Mouse (Mus musculus): ENCODE measurements around the gene Plxna3.
A peak's percentile ranks its signal among the peaks of the same experiment; 100 is the strongest.
"Not testable (repeated sequence)": the region's sequence is repeated elsewhere in the genome, so short reads cannot be mapped to it uniquely, and the experiment has no call there.

Gene Plxna3

DNA sequence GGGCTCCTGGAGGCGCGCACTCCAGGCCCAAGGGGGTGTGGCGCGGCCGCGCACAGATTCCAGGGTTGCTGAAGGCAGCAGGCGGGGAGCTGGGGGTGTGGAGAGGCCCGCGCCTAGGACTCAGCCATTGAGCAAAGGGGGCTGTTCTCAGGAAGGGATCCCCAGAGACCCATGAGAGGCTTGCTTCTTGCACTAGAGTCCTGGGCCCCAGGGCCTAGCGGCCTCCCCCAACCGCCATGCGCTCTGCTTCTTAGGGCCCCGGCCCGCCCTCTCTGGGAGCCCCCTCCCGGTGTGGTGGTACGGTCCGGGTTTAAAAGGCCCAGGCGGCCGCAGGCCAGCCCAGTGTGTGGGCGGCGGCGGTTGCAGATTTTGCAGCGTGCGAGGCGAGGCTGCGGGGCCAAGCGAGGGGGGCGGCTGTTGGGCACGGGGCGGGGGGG, at the start of gene Plxna3:
Gene Plxna3, plus strand, starts transcription at position 342 of the 437 bp plus-strand sequence.
- DNase-seq (ENCODE audit: low spot score): peak; percentile 38

DNA sequence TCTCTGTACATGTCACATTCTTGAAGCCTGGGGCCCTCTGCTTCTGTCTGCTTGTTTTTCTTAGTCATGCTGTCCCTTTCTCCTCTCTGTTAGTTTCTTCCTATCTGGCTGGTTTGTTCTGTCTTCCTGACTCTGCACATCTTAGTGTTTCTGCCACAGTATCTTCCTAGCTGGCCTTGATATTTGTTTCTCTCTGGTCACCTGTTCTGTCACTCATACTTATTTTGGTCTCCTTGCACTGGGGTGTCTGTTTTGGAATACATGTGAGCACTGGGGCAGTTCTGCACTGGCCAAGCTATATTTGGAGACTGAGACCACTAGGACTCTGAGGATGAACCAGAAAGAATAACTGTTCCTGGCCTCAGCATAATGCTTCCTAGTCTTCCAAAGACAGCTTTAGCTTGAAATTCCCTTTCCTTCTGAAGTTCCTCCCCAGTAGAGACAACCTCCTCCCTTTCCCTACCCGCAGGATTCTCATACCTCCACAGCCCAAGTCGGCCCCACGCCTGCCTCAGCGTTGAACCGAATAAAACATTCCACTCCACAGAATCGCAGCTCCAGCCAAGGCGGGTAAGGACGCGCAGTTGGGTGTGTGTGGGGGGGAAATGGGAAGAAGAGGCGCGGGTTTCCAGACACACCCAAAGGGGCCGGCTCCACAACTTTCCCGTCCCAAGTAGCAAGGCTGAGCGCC, 47.7 kb upstream of the Plxna3 start:
- DNase-seq (ENCODE audit: low spot score): no peak

DNA sequence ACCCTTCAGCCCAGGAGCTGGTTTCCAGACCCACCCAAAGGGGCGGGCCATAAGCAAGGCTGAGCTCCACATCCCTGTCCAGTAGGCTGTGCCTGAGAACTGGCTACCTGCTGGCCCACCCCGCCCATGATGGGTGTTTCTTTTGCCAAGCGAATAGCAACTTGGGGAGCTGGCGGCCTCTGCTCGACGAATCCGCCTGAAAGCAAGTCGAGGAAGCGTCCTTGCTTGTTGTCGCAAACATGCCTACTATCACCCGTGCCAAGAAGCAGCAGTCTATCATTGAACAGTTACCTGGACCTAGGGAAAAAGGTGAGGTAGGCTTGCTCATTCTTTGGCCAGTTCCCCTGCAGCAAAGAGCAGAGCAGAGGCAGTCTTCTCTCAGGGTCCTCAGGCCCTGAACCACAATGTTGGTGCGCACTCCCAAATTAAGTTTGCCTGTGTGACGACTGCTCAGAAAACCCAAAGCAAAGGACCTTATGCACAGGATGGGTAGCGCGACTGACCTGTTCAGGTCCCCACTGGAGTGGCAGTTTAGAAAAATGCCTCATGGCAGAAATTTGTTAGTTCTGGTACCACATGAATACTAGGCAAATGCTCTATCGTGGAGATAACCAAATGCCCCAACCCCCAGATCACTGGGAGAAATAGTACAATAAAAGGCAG, 47.0 kb upstream of the Plxna3 start, which contains the start of the genes Taz and Dnase1l1:
Gene Taz, plus strand, starts transcription at position 181 of the 663 bp plus-strand sequence.
Gene Dnase1l1, minus strand, starts transcription at position 606 of the 663 bp plus-strand sequence.
- DNase-seq (ENCODE audit: low spot score): peak; percentile 55

DNA sequence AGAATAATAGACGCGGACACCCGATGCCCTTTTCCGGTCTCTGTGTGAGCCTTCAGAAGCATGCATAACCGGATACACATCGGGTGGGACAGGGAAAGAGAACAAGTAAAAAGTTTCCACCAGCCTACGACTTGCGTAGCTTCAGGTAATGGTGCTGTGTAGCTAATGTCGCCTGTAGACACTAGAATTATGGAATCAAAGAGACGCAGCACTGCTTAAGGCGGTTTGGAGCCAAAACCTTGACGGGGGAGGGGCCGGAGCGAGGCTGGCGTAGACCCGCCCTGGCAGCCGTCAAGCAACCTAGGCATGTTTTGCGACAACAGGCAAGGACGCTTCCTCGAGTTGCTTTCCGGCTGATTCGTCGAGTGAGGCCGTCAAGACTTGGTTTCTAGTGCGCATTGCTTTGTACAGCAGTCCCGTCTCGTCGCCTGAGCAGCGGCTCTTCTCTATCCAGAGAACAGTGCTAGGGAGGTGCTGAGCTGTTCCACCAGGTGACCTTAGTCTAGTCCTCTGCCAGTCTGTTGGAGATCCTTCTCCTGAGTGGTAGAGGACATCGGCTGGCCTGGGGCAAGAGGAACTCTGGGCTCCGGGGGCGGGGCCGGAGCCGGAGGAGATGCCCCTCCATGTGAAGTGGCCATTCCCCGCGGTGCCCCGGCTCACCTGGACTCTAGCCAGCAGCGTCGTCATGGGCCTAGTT, 46.3 kb upstream of the Plxna3 start:
- DNase-seq (ENCODE audit: low spot score): peak; percentile 79

DNA sequence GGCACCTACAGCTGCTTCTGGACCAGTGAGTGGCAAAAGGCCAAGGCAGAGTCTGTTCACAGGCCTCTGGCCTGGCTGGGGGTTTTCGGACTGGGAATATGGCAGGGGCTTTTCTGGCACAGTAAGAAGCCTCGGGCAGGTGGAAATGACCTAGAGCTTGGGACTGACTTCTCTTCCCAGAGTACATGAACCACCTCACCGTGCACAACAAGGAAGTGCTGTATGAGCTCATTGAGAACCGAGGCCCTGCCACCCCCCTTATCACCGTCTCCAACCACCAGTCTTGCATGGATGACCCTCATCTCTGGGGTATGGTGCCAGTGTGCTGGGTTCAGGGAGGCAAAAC, 45.8 kb upstream of the Plxna3 start:
- DNase-seq (ENCODE audit: low spot score): no peak

DNA sequence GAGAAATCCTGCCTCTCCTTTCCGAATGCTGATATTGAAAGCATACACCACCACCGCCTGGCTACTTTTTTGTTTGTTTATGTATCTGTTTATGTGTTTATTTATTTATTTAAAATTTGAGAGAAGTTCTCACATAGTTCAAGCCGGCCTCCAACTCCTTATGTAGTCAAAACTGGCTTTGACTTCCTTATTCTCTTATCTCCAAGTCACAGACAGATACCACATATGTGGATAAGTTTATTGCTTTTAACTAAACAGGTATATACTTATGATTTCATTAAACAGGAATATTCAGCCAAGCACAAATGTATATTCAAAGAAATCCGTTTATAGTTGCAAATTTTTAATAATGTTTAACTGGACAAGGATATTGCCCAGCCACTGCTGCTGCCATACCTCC, 35.4 kb upstream of the Plxna3 start:
- no peak for DNase-seq (ENCODE audit: low spot score)

DNA sequence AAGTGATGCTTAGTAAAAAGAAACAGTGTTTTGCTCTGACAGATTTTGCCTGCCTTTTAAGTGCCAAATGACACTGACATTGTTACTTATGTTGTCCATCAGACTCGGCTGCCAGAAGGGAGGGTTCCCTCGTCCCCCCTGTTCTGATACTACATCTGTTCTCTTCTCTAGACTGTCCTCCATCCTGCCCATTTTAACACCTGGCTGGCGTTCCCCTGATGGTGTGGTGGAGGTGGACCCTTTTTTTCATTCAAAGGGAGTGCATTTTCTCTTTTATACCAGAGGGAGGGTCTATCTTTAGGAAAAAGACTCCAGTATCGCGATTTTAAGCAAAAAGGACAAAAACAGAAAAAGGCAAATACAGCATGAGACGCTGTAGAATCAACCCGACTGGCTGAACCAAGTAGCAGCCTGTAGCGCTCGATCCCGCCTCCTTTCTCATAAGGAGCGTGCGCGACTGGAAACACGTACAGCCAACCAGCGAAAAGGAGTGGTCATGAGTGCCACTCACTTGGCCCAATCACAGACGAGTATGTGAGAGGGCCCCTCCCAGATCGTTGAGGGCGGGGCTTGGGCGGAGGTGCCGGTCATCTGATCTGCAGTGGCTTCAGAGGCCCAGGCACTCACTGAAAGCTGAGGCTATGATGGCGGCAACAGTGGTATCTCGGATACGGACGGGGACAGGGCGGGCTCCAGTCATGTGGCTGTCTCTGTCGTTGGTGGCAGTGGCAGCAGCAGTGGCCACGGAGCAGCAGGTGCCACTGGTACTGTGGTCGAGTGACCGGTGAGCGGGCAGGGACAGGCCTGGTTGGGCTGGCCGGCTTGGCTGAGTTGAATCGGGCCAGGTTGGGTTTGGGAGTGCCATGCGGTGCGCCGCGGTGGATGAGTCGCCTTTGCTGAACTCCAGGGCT, 32.1 kb upstream of the Plxna3 start, which contains the start of gene Atp6ap1:
Gene Atp6ap1, plus strand, starts transcription at position 560 of the 911 bp plus-strand sequence.
- peak; percentile 89 for DNase-seq (ENCODE audit: low spot score)

DNA sequence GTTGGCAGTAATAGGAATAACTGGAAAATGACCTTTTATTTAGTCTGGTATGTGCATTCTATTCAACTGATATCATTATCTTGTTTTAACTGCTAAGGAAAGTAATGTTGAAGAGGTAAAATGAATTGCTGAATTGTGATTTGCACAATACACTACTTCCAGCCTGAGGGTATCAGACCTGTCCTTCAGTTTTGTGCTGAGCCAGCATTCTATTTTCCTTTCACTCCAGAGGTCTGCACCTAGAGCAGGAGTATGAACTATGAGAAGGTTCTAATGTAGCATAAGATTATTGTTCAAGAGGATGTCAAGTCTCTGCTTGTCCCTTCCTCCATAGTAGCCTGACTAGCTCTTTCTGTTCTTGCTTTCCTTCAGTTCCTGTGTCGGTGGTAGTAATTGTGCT, 30.5 kb upstream of the Plxna3 start:
- no peak for DNase-seq (ENCODE audit: low spot score)

DNA sequence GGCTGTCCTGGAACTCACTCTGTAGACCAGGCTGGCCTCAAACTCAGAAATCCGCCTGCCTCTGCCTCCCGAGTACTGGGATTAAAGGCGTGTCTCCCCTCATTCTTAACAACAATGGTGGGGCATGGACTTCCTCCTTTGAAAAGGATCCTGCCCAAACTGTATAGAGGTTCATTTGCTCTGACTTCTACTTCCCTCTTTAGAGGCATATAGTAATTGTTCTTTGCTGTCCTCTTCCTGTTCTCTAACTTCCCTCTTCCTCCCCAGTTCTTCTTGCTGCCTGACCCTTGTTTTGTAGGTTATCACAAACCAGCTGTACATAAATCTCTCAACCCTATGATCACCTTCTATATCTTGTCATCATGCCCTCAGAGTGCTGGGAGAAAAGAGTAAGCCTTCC, 29.1 kb upstream of the Plxna3 start:
- DNase-seq (ENCODE audit: low spot score): no peak

DNA sequence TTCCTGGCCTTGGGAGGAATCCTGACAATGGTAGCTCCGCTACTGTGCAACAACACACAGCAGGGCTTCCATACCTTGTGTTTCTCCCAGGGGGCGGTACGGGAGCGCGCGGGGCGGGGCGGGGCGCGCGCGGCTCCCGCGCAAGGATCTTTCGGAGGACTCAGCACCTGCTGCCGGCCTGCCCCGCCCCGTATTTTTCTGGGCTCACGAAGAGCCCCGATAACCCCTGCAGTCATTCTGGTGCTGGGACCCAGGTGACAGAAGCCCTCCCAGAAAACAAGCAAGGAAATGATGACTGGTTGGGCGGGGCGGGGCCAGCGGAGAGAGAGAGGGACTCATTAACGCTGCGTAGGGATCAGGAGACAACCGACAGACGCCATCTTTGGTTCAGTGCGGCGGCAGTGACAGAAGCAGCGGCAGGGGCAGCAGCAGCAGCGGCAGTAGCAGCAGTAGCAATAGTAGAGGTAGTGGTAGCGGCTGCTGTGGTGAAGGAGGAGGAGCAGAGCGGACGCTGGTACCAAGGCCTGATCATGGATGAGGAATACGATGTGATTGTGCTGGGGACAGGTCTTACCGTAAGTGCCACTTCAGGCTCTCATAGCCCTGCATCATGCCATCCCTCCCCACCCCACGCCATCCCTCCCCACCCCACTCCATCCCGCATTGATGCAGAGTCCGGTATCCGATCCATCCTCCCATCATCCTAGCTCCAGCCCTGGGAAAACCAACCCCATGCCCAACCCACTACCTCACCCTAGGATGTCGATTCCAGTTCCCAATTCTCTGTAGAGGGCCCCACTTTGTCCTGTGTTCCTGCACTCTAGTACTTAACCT, 23.8 kb upstream of the Plxna3 start, which contains the start of gene Gdi1:
Gene Gdi1, plus strand, starts transcription at position 132 of the 834 bp plus-strand sequence.
- DNase-seq (ENCODE audit: low spot score): peak; percentile 75

DNA sequence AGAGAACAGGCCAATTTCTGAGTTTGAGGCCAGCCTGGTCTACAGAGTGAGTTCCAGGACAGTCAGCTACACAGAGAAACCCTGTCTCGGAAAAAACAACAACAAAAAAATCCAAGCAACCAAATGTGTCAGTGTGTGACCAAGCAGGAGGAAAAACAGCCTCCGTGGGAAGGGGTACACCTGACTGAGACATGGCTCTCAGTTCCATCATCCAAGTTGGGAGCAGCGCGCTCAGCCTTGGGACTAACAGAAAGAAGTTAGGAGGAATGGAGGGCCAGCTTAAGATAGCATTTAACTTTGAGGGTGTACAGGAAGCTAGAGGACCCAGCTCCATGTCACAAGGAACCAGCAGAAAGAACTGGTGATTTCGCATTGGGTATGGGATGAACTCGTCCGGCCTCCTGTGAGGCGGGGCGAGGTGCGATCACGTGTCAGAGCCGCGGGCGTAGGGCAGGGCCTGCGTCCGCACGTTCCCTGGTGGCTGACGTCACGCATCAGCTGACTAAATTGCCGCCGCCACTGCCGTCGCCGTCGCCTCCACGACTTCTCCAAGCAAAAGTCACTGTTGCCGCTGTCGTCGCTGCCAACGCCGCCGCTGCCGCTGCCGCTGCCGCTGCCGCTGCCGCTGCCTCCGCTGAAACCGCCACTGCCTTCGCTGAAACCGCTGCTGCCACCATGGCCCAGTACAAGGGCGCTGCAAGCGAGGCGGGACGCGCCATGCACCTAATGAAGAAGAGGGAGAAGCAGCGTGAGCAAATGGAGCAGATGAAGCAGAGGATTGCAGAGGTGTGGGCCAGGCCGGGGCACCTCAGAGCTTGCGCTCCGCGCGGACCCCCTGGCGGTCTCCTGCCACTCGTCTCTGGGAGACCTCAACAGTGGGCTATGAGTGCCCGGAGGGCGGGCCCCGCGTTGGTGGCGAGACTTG, 16.1 kb upstream of the Plxna3 start, which contains the start of gene Fam50a:
Gene Fam50a, plus strand, starts transcription at position 494 of the 925 bp plus-strand sequence.
- DNase-seq (ENCODE audit: low spot score): peak; percentile 78

DNA sequence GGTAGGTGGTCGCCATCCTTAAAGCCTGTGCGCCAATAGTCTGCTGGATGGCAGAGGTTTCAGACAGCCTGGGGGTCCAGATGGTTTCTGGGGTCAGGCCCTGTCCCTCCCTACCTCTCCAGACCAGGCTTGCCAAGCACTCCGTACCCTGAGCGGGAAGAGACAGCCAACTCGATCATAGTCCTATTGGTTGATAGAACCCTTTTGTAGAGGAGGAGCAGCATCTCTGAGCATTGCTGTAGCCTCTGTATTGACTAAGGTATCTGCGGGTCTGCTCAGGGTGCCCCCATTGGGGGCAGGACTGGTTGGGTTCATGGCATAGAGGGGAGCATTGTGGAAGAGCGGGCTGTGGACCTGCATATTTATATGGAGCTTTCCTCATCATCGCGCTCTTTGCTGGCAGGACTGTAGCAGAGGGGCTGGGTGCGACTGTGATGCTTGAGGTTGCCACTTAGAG, 377 bp downstream of the Plxna3 start:
- DNase-seq (ENCODE audit: low spot score): no peak

DNA sequence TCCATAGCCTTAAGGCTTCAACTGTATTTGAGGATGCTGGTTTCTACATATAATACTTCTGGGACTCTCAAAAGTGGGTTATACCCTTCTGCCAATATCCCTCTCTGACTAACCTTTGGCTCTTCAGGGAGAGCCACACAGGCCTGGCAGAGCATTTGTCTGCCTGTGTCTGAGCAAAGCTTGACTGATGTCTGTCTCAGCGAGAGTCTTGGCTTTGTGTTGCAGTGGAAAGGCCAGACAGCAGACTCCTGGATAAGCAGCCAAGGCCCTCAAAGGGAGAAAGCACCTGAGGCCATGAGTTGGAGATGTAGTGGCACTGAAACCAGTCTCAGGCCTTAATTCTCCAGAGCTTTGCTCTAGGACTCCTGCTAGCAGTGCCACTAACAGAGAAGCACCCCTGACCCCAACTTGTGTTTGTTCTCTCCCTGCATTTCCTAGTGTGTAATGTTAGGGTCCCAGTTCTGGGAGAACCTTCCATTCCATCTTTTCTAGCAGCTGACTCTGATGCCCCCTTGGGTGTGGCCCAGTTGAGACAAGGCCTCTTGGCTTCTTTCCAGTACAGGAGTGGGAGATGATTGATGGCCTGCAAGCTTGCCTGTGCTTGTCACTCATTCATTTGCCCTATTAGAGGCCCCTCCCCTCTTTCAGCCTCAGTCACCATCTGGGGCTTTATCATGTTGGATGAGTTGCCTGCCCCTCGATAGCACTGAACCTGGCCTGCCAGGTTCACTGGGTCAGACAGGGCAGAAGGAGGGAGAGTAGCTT, 1.5 kb downstream of the Plxna3 start:
- DNase-seq (ENCODE audit: low spot score): no peak

DNA sequence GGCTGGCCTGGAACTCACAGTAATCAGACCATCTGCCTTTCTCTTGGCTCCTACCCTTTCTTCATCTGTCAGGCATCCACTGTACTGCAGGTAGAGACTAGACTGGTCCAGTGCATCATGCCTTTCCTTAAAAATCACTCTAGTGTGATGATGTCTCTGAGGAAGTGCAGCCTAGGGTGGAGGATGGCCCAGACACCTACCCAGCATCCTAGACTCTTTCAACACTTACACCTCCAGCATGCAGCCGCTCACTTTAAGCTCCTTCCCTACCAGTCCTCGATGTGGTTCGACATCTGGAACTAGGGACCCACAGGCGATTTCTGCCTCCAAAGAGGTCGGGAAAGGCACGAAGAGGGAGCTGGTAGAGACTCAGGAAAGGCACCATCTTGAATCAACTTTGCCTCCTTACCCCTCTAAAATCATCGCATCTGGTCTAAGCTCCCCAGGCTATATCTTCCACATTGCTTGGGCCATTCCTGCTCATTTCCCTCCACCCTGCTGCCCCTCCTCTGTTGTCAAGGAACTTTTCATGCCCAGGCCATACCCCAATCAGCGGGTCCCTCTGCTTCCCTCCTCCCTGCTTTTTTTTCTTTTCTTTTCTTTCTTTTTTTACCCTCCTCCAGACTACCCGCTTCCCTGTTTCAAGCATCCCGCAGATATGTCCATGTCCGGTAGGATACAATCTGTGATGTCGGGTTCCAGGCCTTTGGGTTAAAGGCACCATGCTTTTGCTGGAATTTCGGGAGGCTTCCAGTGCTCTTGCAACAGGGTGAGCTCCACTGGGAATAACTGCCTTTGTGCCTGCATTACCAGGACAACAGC, 24.0 kb downstream of the Plxna3 start:
- no peak for DNase-seq (ENCODE audit: low spot score)

DNA sequence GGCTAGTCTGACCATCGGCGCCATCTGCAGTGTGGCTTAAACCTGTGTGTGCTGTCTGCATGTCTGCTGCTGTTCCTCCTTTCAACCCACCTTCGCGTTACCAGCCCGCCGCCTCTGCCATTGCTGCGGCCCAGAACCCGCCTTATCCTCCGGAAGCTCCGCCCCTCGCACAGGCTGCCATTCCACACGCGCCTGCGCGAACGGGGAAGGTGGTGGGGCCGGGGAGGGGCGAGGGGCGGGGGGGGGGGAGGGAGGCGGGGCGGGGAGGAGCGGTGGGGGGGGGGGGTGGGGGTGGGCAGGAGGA, 24.6 kb downstream of the Plxna3 start, which contains the start of gene Lage3:
Gene Lage3, minus strand, starts transcription at position 152 of the 304 bp plus-strand sequence.
- peak; percentile 42 for DNase-seq (ENCODE audit: low spot score)

DNA sequence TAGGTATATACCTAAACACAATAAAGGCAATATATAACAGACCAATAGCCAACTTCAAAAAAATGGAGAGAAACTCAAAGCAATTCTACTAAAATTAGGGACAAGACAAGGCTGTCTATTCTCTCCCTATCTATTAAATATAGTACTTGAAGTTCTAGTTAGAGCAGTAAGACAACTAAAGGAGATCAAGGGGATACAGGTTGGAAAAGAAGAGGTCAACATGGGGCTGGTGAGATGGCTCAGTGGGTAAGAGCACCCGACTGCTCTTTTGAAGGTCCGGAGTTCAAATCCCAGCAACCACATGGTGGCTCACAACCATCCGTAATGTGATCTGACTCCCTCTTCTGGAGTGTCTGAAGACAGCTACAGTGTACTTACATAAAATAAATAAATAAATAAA, 28.2 kb downstream of the Plxna3 start:
- not testable (repeated sequence) for DNase-seq (ENCODE audit: low spot score)

DNA sequence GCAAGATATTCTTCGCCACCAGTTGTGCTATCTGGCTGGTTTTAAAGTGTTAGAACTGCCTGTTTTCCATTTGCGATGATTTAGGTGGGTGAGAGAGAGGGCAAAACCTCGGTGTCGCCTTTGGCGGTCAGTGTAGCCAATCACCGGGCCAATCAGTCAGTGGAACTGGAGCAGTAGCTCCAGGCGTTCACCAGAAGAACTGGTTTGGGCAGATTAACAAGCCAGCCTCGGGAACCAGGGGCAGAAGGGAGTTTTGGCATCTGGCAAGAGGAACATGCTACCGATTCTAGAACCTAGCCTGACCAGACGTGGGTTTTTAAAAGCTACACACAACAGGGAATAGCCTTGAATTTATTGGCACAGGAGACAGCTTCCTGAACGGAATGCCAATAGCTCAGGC, 30.3 kb downstream of the Plxna3 start:
- DNase-seq (ENCODE audit: low spot score): no peak

DNA sequence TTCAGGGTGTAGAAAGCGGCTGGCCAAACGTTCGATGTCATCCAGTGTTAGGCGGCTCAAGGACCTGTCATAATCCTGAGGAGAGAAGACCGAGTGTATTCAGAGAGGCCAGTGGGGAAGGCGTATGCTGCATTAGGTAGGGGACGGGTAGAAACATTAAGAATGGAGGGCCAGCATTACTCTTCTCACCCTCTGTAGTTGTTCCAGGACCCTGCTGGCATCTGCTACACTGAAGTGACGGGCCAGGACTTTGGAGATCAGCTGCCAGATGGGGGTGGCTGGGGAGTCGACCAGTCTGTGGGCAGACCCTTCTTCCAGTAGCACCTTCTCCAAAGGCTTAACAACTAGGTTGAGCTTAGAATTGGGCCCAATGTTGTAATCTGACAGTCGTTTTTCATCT, 38.6 kb downstream of the Plxna3 start:
- DNase-seq (ENCODE audit: low spot score): no peak

Measured in spleen, adult 12 weeks (tissue).